Mouse (Mus musculus): Measurements from ENCODE around the gene H2-Aa. TPM values are rescaled to one million over a fixed set of nuclear protein-coding genes. Genes with fewer than 3 reads are reported as not detected.
A peak's percentile ranks its signal among the peaks of the same experiment; 100 is the strongest.

H2-Aa gene
- total RNA-seq, 2 experiments from 2014 or later = 2.0 to 31.9 TPM

GRCm38 (mm10) chr17:34301670-34302190 lies 14.1 kb upstream of the H2-Aa start:
- no peak for ATAC-seq (replicated peaks; ENCODE audit: low FRiP score, low TSS enrichment, poor library complexity, severe bottlenecking)

GRCm38 (mm10) chr17:34300691-34301566 lies 13.3 kb upstream of the H2-Aa start:
- ATAC-seq (replicated peaks; ENCODE audit: low FRiP score, low TSS enrichment, poor library complexity, severe bottlenecking) = no peak

- ATAC-seq (replicated peaks; ENCODE audit: low FRiP score, low TSS enrichment, poor library complexity, severe bottlenecking) = no peak
Measured at GRCm38 (mm10) chr17:34300071-34300470, 12.4 kb upstream of the H2-Aa start.

- no peak for ATAC-seq (replicated peaks; ENCODE audit: low FRiP score, low TSS enrichment, poor library complexity, severe bottlenecking)
Measured at GRCm38 (mm10) chr17:34299356-34299755, 11.7 kb upstream of the H2-Aa start.

- peak; percentile 64 for ATAC-seq (replicated peaks; ENCODE audit: low FRiP score, low TSS enrichment, poor library complexity, severe bottlenecking)
Measured at GRCm38 (mm10) chr17:34295891-34296794, 8.5 kb upstream of the H2-Aa start.

- ATAC-seq (replicated peaks; ENCODE audit: low FRiP score, low TSS enrichment, poor library complexity, severe bottlenecking) = no peak
Measured at GRCm38 (mm10) chr17:34295307-34295706, 7.7 kb upstream of the H2-Aa start.

GRCm38 (mm10) chr17:34294249-34294648 lies 6.6 kb upstream of the H2-Aa start:
- ATAC-seq (replicated peaks; ENCODE audit: low FRiP score, low TSS enrichment, poor library complexity, severe bottlenecking) = no peak

GRCm38 (mm10) chr17:34293533-34293932 lies 5.9 kb upstream of the H2-Aa start:
- no peak for ATAC-seq (replicated peaks; ENCODE audit: low FRiP score, low TSS enrichment, poor library complexity, severe bottlenecking)

GRCm38 (mm10) chr17:34292570-34292969 lies 4.9 kb upstream of the H2-Aa start:
- ATAC-seq (replicated peaks; ENCODE audit: low FRiP score, low TSS enrichment, poor library complexity, severe bottlenecking) = no peak

GRCm38 (mm10) chr17:34291609-34292008 lies 4.0 kb upstream of the H2-Aa start:
- peak; percentile 92 for ATAC-seq (replicated peaks; ENCODE audit: low FRiP score, low TSS enrichment, poor library complexity, severe bottlenecking)

GRCm38 (mm10) chr17:34288131-34288530 lies 508 bp upstream of the H2-Aa start:
- ATAC-seq (replicated peaks; ENCODE audit: low FRiP score, low TSS enrichment, poor library complexity, severe bottlenecking) = no peak

GRCm38 (mm10) chr17:34286999-34287398 lies 624 bp downstream of the H2-Aa start:
- no peak for ATAC-seq (replicated peaks; ENCODE audit: low FRiP score, low TSS enrichment, poor library complexity, severe bottlenecking)

- no peak for ATAC-seq (replicated peaks; ENCODE audit: low FRiP score, low TSS enrichment, poor library complexity, severe bottlenecking)
Measured at GRCm38 (mm10) chr17:34286501-34286900, 1.1 kb downstream of the H2-Aa start.

- ATAC-seq (replicated peaks; ENCODE audit: low FRiP score, low TSS enrichment, poor library complexity, severe bottlenecking) = peak; percentile 69
Measured at GRCm38 (mm10) chr17:34285848-34286247, 1.8 kb downstream of the H2-Aa start.

GRCm38 (mm10) chr17:34285371-34285770 lies 2.3 kb downstream of the H2-Aa start:
- no peak for ATAC-seq (replicated peaks; ENCODE audit: low FRiP score, low TSS enrichment, poor library complexity, severe bottlenecking)

- ATAC-seq (replicated peaks; ENCODE audit: low FRiP score, low TSS enrichment, poor library complexity, severe bottlenecking) = no peak
Measured at GRCm38 (mm10) chr17:34281836-34282235, 5.8 kb downstream of the H2-Aa start.

- no peak for ATAC-seq (replicated peaks; ENCODE audit: low FRiP score, low TSS enrichment, poor library complexity, severe bottlenecking)
Measured at GRCm38 (mm10) chr17:34280499-34281038, 7.1 kb downstream of the H2-Aa start.

GRCm38 (mm10) chr17:34272102-34272501 lies 15.5 kb downstream of the H2-Aa start:
- no peak for ATAC-seq (replicated peaks; ENCODE audit: low FRiP score, low TSS enrichment, poor library complexity, severe bottlenecking)

GRCm38 (mm10) chr17:34270940-34271339 lies 16.7 kb downstream of the H2-Aa start:
- no peak for ATAC-seq (replicated peaks; ENCODE audit: low FRiP score, low TSS enrichment, poor library complexity, severe bottlenecking)

GRCm38 (mm10) chr17:34270230-34270629 lies 17.4 kb downstream of the H2-Aa start:
- ATAC-seq (replicated peaks; ENCODE audit: low FRiP score, low TSS enrichment, poor library complexity, severe bottlenecking) = no peak
